In genomic region chr5:141676371-141676770, GRCm38 (mm10) we compare ENCODE assay signal across 16 mouse cellular contexts.
"Had no signal": no experiment of that assay in that cellular context is flagged by ENCODE, and none has a peak within 500 bp of the region (broad histone marks: within the 10 kb centered on the region; RNA-seq: fewer than 3 reads in every experiment).

No protein-coding gene starts in this region.

- H3K9ac ChIP-seq: lung, embryonic 15.5 days; midbrain, embryonic 13.5 days; midbrain, embryonic 15.5 days; neural tube, embryonic 12.5 days; stomach, embryonic 15.5 days had no signal

- H3K9me3 ChIP-seq: lung, embryonic 15.5 days; midbrain, embryonic 13.5 days; midbrain, embryonic 15.5 days; neural tube, embryonic 12.5 days; stomach, embryonic 15.5 days had no signal

- H3K4me1 ChIP-seq: lung, embryonic 15.5 days; megakaryocyte, embryonic 14.5 days; midbrain, embryonic 13.5 days; midbrain, embryonic 15.5 days; neural tube, embryonic 12.5 days; stomach, embryonic 15.5 days had no signal

- ATAC-seq: lung, postnatal 0 days; midbrain, embryonic 13.5 days; midbrain, embryonic 15.5 days had no signal

- H3K27me3 ChIP-seq: lung, embryonic 15.5 days; megakaryocyte, embryonic 14.5 days; midbrain, embryonic 13.5 days; midbrain, embryonic 15.5 days; neural tube, embryonic 12.5 days; stomach, embryonic 15.5 days had no signal

- H3K4me3 ChIP-seq: lung, embryonic 15.5 days; megakaryocyte, embryonic 14.5 days; midbrain, embryonic 13.5 days; midbrain, embryonic 15.5 days; neural tube, embryonic 12.5 days; stomach, embryonic 15.5 days had no signal

- H3K27ac ChIP-seq: lung, embryonic 15.5 days; macrophage; midbrain, embryonic 13.5 days; midbrain, embryonic 15.5 days; neural tube, embryonic 12.5 days; stomach, embryonic 15.5 days; stomach, postnatal 0 days had no signal

- H3K36me3 ChIP-seq: lung, embryonic 15.5 days; midbrain, embryonic 13.5 days; midbrain, embryonic 15.5 days; neural tube, embryonic 12.5 days; stomach, embryonic 15.5 days had no signal

- H3K4me2 ChIP-seq: lung, embryonic 15.5 days; midbrain, embryonic 11.5 days; midbrain, embryonic 13.5 days; midbrain, embryonic 15.5 days; neural tube, embryonic 12.5 days; stomach, embryonic 15.5 days had no signal

- DNase-seq: lung, postnatal 14 days; lung, postnatal 36 days; right cerebral cortex, postnatal 14 days; thymus, adult 2 months; thymus, postnatal 25 days; thymus, postnatal 4 days had no signal
